Mouse (Mus musculus): ENCODE results near the gene Slc26a11. TPM values are rescaled to one million over a fixed set of nuclear protein-coding genes. Genes with fewer than 3 reads are reported as not detected.
A peak's percentile ranks its signal among the peaks of the same experiment; 100 is the strongest.

Gene Slc26a11
- polyA plus RNA-seq (2011; ENCODE audit: insufficient read depth, insufficient read length, low read depth, missing spikeins): 9.2 and 10.0 TPM in 2 replicates

GRCm38 (mm10) chr11:119355443-119356385 lies at the start of gene Slc26a11, which contains the start of gene Sgsh:
Gene Slc26a11 (plus strand): TSS chr11:119355557.
Gene Sgsh (minus strand): TSS chr11:119355536.
- H3K9ac ChIP-seq (ENCODE audit: low read depth, poor library complexity, severe bottlenecking): peak within 1 kb of the TSS; percentile 63
- no peak for TF ChIP-seq EP300 (IDR thresholded peaks at IDR 0.05; ENCODE audit: insufficient read depth, low read depth, low read length)
- TF ChIP-seq CTCF (IDR thresholded peaks at IDR 0.05; ENCODE audit: low read depth, low read length): no peak
- no peak for TF ChIP-seq POLR2A (IDR thresholded peaks at IDR 0.05; ENCODE audit: insufficient read depth, low read length)
- no peaks in the 10 kb centered on the region for H3K36me3 ChIP-seq (ENCODE audit: control insufficient read depth, insufficient read depth, low read length, poor library complexity, severe bottlenecking)
- no peaks in the 10 kb centered on the region for H3K9me3 ChIP-seq (replicated peaks; ENCODE audit: control insufficient read depth, insufficient read depth, low read length, poor library complexity, severe bottlenecking)
- H3K27ac ChIP-seq (ENCODE audit: insufficient read depth, low read length): no peak within 1 kb of the TSS
- H3K4me1 ChIP-seq (ENCODE audit: control insufficient read depth, insufficient read depth, low read length): no peaks in the 10 kb centered on the region
- no peaks in the 10 kb centered on the region for H3K27me3 ChIP-seq (ENCODE audit: control insufficient read depth, insufficient read depth, low read length, poor library complexity, severe bottlenecking)
- H3K4me3 ChIP-seq (ENCODE audit: low read depth, low read length): peak within 1 kb of the TSS; percentile 77

GRCm38 (mm10) chr11:119306762-119307657 lies 48.3 kb upstream of the Slc26a11 start:
- no peak overlapping the region for H3K9ac ChIP-seq (ENCODE audit: low read depth, poor library complexity, severe bottlenecking)
- no peaks in the 10 kb centered on the region for H3K4me1 ChIP-seq (ENCODE audit: control insufficient read depth, insufficient read depth, low read length)
- no peaks in the 10 kb centered on the region for H3K36me3 ChIP-seq (ENCODE audit: control insufficient read depth, insufficient read depth, low read length, poor library complexity, severe bottlenecking)
- no peaks in the 10 kb centered on the region for H3K9me3 ChIP-seq (replicated peaks; ENCODE audit: control insufficient read depth, insufficient read depth, low read length, poor library complexity, severe bottlenecking)
- TF ChIP-seq CTCF (IDR thresholded peaks at IDR 0.05; ENCODE audit: low read depth, low read length): no peak
- TF ChIP-seq POLR2A (IDR thresholded peaks at IDR 0.05; ENCODE audit: insufficient read depth, low read length): no peak
- no peak for TF ChIP-seq EP300 (IDR thresholded peaks at IDR 0.05; ENCODE audit: insufficient read depth, low read depth, low read length)
- no peak overlapping the region for H3K4me3 ChIP-seq (ENCODE audit: low read depth, low read length)
- no peak overlapping the region for H3K27ac ChIP-seq (ENCODE audit: insufficient read depth, low read length)
- no peaks in the 10 kb centered on the region for H3K27me3 ChIP-seq (ENCODE audit: control insufficient read depth, insufficient read depth, low read length, poor library complexity, severe bottlenecking)

GRCm38 (mm10) chr11:119307658-119307867 lies 47.8 kb upstream of the Slc26a11 start, which contains the start of gene Card14:
Gene Card14 (plus strand): TSS chr11:119307768.
- Histone ChIP-seq H3K4me3 (ENCODE audit: low read depth, low read length) (no peak within 1 kb of the TSS), H3K27ac (ENCODE audit: insufficient read depth, low read length) (no peak within 1 kb of the TSS), H3K27me3 (ENCODE audit: control insufficient read depth, insufficient read depth, low read length, poor library complexity, severe bottlenecking) (no peaks in the 10 kb centered on the region), H3K9ac (ENCODE audit: low read depth, poor library complexity, severe bottlenecking) (no peak within 1 kb of the TSS), H3K36me3 (ENCODE audit: control insufficient read depth, insufficient read depth, low read length, poor library complexity, severe bottlenecking) (no peaks in the 10 kb centered on the region), H3K9me3 (replicated peaks; ENCODE audit: control insufficient read depth, insufficient read depth, low read length, poor library complexity, severe bottlenecking) (no peaks in the 10 kb centered on the region), H3K4me1 (ENCODE audit: control insufficient read depth, insufficient read depth, low read length) (no peaks in the 10 kb centered on the region)
- TF ChIP-seq CTCF (IDR thresholded peaks at IDR 0.05; ENCODE audit: low read depth, low read length) (no peak), EP300 (IDR thresholded peaks at IDR 0.05; ENCODE audit: insufficient read depth, low read depth, low read length) (no peak), POLR2A (IDR thresholded peaks at IDR 0.05; ENCODE audit: insufficient read depth, low read length) (no peak)

- no peak for TF ChIP-seq CTCF (IDR thresholded peaks at IDR 0.05; ENCODE audit: low read depth, low read length)
- no peak for TF ChIP-seq POLR2A (IDR thresholded peaks at IDR 0.05; ENCODE audit: insufficient read depth, low read length)
- no peak for TF ChIP-seq EP300 (IDR thresholded peaks at IDR 0.05; ENCODE audit: insufficient read depth, low read depth, low read length)
- Histone ChIP-seq H3K36me3 (ENCODE audit: control insufficient read depth, insufficient read depth, low read length, poor library complexity, severe bottlenecking) (no peaks in the 10 kb centered on the region), H3K4me3 (ENCODE audit: low read depth, low read length) (no peak overlapping the region), H3K27ac (ENCODE audit: insufficient read depth, low read length) (no peak overlapping the region), H3K9ac (ENCODE audit: low read depth, poor library complexity, severe bottlenecking) (no peak overlapping the region), H3K27me3 (ENCODE audit: control insufficient read depth, insufficient read depth, low read length, poor library complexity, severe bottlenecking) (no peaks in the 10 kb centered on the region), H3K9me3 (replicated peaks; ENCODE audit: control insufficient read depth, insufficient read depth, low read length, poor library complexity, severe bottlenecking) (no peaks in the 10 kb centered on the region), H3K4me1 (ENCODE audit: control insufficient read depth, insufficient read depth, low read length) (no peaks in the 10 kb centered on the region)
Observed at GRCm38 (mm10) chr11:119307916-119308315, 47.4 kb upstream of the Slc26a11 start.

GRCm38 (mm10) chr11:119310621-119311020 lies 44.7 kb upstream of the Slc26a11 start:
- no peak overlapping the region for H3K27ac ChIP-seq (ENCODE audit: insufficient read depth, low read length)
- H3K27me3 ChIP-seq (ENCODE audit: control insufficient read depth, insufficient read depth, low read length, poor library complexity, severe bottlenecking): no peaks in the 10 kb centered on the region
- TF ChIP-seq EP300 (IDR thresholded peaks at IDR 0.05; ENCODE audit: insufficient read depth, low read depth, low read length) (no peak), POLR2A (IDR thresholded peaks at IDR 0.05; ENCODE audit: insufficient read depth, low read length) (no peak), CTCF (IDR thresholded peaks at IDR 0.05; ENCODE audit: low read depth, low read length) (no peak)
- H3K4me3 ChIP-seq (ENCODE audit: low read depth, low read length): no peak overlapping the region
- no peaks in the 10 kb centered on the region for H3K36me3 ChIP-seq (ENCODE audit: control insufficient read depth, insufficient read depth, low read length, poor library complexity, severe bottlenecking)
- no peaks in the 10 kb centered on the region for H3K4me1 ChIP-seq (ENCODE audit: control insufficient read depth, insufficient read depth, low read length)
- H3K9me3 ChIP-seq (replicated peaks; ENCODE audit: control insufficient read depth, insufficient read depth, low read length, poor library complexity, severe bottlenecking): no peaks in the 10 kb centered on the region
- no peak overlapping the region for H3K9ac ChIP-seq (ENCODE audit: low read depth, poor library complexity, severe bottlenecking)

Measured in ES-Bruce4 (cell line).